Mouse (Mus musculus): ENCODE measurements around the gene Adarb1.

The Adarb1 gene

DNA sequence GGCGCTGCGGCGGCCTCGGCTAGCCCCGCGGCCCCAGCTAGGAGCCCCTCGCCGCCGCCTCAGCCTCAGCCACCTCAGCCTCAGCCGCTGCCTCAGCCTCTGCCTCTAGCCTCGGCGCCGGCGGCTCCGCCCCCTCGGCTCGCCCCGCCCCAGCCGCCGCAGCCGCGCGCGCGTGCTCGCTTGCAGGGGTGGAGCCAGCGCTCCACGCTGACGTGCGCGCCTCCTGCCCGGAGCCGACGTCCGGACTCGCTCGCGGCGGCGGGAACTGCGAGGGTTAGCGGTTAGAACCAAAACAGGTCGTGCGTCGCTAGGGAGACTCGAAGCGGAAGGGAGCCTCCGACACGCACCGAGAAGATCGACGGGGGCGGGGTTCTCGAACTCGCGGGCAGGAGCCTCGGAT is at the start of gene Adarb1:
Gene Adarb1, minus strand, starts transcription at position 133 of the 400 bp plus-strand sequence.
- DNase-seq (ENCODE audit: low spot score), result peak; percentile 91

- no peak for DNase-seq (ENCODE audit: low spot score)
Observed at GRCm38 (mm10) chr10:77467407-77467806, 49.3 kb upstream of the Adarb1 start.

DNA sequence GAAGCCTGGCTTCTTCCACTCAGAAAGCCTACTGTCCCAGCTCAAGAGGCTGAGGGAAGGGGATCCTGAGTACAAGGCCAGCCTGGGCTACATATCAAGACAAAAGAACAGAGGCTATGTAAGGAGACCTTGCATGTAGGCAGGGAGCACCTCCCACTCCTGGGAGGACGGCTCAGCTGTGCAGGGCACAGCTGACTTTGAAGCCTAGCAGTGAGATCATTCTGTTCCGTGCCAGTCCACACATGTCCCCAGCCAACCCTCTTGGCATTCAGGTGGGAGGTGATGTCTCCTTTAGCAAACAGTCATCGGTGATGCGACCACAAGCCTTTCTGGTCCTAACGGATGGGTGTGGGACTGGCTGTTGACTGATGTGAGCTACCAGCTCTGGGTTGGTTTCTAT is 47.8 kb upstream of the Adarb1 start:
- no peak for DNase-seq (ENCODE audit: low spot score)

- DNase-seq (ENCODE audit: low spot score), result no peak
Observed at GRCm38 (mm10) chr10:77464181-77464936, 46.3 kb upstream of the Adarb1 start.

DNA sequence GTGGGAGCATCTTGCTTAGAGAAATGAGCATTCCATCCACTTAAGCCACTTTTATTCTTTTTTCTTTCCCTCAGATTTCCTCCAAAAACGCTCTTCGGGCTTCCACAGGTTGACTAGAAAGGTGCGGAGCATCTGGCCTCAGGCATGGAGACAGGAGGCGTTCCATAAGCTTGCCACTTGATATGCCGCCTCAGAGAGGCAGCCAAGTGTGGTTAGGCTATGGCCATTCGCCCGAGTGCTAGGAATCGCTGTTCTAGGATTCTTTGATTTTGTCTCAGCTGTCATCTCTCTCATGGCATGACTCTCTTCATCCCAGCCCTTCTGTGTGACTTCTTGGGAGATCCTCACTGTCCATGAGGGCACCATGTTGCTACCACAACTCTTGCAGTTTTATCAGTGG is 43.1 kb upstream of the Adarb1 start:
- no peak for DNase-seq (ENCODE audit: low spot score)

DNA sequence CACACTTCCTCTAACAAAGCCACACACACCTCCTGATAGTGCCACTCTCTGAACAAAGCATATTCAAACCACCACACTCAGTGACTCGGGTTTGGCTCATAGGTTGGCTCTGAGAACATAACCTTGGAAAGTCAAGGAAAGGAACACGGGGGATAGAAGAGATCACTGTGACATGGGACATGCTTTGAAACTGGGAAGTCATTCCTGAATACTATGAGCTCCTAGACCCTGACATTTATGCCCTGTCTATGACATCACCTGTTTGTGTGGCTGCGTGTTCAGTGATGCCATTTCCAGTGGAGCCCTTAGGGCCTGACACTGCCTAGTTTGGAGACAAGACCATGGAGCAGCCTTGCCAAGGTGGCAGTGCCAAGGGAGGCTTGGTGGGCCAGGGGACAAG is 39.6 kb upstream of the Adarb1 start:
- no peak for DNase-seq (ENCODE audit: low spot score)

GRCm38 (mm10) chr10:77456507-77456906 is 38.4 kb upstream of the Adarb1 start:
- no peak for DNase-seq (ENCODE audit: low spot score)

- no peak for DNase-seq (ENCODE audit: low spot score)
Observed at GRCm38 (mm10) chr10:77455251-77456010, 37.4 kb upstream of the Adarb1 start.

- DNase-seq (ENCODE audit: low spot score), result no peak
Observed at GRCm38 (mm10) chr10:77454795-77455194, 36.7 kb upstream of the Adarb1 start.

GRCm38 (mm10) chr10:77451822-77452221 is 33.8 kb upstream of the Adarb1 start:
- no peak for DNase-seq (ENCODE audit: low spot score)

GRCm38 (mm10) chr10:77450159-77450464 is 32.0 kb upstream of the Adarb1 start:
- DNase-seq (ENCODE audit: low spot score), result no peak

- no peak for DNase-seq (ENCODE audit: low spot score)
Observed at GRCm38 (mm10) chr10:77449315-77450158, 31.5 kb upstream of the Adarb1 start.

DNA sequence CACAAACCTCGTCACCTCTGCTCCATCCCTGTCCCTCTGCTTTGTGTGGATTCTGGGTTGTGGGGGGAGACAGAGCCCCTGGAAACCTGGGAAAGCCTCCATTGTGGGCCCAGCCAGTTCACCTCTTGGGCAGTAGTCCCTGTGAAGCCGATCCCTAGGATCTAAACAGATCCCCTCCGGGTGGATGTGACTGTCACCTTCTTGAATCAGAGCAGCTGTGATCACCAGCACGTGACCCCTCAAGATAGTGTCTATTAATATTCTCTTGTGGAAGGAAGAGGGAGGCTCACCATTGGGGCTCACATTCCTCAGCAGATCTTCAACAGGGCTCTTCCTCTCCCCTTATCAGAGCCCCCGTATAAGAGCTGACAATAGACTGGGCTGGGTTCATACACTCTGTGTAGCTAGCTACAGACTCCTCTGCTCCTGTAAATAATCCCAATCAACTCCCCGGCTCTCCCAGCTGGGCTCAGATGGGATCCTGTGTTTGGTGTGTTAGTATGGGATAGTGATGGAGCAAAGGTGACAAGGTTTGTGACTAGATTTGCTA is 30.7 kb upstream of the Adarb1 start:
- no peak for DNase-seq (ENCODE audit: low spot score)

- no peak for DNase-seq (ENCODE audit: low spot score)
Observed at GRCm38 (mm10) chr10:77448209-77448608, 30.1 kb upstream of the Adarb1 start.

- no peak for DNase-seq (ENCODE audit: low spot score)
Observed at GRCm38 (mm10) chr10:77447755-77448154, 29.7 kb upstream of the Adarb1 start.

DNA sequence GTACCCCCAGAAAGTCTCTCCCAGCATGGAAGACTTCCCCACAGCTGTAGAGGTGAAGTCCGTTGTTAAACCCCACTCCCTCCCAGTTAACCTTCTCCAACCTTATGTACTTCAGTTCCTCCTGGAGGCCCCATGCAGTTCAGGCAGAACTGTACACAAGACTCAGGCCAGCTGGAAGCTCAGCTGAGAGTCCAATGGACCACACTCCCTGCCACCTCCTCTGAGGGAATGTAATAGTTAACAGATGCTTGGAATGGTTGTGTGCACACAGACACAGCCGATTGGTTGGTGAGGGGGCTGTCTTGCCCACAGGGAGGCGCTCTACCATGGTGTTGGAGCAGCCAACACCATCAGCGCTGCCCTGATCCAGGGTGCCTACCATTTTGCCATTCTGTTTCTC is 24.2 kb upstream of the Adarb1 start:
- no peak for DNase-seq (ENCODE audit: low spot score)

DNA sequence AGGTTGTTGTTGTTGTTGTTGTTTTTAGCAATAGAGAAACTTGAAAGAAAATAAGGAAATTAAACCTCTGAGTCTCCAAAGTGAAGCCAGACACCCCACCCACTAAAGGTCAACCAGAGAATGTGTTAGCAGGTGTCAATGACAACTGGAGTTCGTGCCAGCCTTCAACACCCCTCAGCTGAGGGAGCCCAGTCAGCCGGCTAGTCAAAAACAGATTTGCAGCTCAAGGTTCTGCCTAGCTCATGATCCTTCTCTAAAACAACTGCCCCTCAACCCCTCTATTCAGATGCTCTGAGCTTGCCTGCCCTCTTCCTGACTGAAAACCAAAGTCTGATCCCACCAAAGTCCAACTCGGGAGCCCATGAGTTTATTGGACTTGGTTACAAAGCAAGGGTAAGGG is 23.7 kb upstream of the Adarb1 start:
- no peak for DNase-seq (ENCODE audit: low spot score)

- DNase-seq (ENCODE audit: low spot score), result no peak
Observed at GRCm38 (mm10) chr10:77440841-77441755, 23.0 kb upstream of the Adarb1 start.

DNA sequence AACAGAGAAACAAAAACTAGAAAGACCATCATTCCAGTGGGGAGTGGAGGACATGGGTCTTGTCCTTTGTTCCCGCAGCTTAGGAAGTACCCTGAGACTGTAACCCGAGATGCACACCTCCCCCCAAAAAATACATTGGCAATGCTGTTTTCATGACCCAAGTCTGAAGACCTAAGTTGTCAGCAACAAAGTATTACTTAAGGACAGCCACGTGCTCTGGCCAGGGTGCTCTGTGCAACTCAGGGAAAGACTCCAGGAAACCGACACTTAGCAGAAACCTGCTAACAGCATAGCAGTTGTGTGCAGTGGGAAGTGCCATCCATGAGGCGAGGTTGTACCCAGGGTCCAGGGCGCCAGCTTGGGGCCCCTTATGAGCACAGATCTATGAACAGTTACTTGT is 22.2 kb upstream of the Adarb1 start:
- no peak for DNase-seq (ENCODE audit: low spot score)

DNA sequence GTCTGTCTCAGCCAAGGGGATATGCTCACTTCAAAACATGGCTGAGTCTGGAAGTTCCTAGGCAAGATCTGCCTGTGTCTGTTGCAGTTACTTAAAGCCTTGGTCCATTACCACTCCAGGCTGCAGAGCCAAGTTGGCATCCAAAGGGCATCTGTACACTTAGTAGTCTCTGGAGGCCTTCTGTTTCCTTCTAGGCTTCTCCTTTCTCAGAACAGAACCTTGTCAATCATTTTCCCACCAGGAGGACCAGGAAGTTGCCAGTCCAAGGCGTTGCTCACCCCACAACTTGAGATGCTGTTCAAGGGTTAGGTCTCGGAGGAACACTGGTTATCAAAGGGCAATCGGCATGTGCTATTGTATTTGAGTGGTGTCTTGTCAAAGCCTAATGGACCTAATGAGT is 21.0 kb upstream of the Adarb1 start:
- DNase-seq (ENCODE audit: low spot score), result no peak

- DNase-seq (ENCODE audit: low spot score), result no peak
Observed at GRCm38 (mm10) chr10:77438021-77438420, 20.0 kb upstream of the Adarb1 start.

Data from layer of hippocampus, adult 11-12 months (tissue).